Mouse (Mus musculus): ENCODE results near the gene Depdc7.

- TF ChIP-seq EP300 (IDR thresholded peaks at IDR 0.05) (no peak), CTCF (IDR thresholded peaks at IDR 0.05) (no peak)
Measured at GRCm38 (mm10) chr2:104714254-104714691, 28.4 kb downstream of the Depdc7 start.

Measured in lung, postnatal 0 days (tissue).